Mouse (Mus musculus) right cerebral cortex, postnatal 36 days (tissue): ENCODE results near the gene Rnf40.

ENCODE experiments used
- DNase-seq, 2 experiments: peaks; one replicate each; pipeline ENCODE4 v3.0.0; 2022; ENCODE audit warnings: low spot score in 2 of 2, mixed read lengths in 1 of 2

Gene Rnf40

DNA sequence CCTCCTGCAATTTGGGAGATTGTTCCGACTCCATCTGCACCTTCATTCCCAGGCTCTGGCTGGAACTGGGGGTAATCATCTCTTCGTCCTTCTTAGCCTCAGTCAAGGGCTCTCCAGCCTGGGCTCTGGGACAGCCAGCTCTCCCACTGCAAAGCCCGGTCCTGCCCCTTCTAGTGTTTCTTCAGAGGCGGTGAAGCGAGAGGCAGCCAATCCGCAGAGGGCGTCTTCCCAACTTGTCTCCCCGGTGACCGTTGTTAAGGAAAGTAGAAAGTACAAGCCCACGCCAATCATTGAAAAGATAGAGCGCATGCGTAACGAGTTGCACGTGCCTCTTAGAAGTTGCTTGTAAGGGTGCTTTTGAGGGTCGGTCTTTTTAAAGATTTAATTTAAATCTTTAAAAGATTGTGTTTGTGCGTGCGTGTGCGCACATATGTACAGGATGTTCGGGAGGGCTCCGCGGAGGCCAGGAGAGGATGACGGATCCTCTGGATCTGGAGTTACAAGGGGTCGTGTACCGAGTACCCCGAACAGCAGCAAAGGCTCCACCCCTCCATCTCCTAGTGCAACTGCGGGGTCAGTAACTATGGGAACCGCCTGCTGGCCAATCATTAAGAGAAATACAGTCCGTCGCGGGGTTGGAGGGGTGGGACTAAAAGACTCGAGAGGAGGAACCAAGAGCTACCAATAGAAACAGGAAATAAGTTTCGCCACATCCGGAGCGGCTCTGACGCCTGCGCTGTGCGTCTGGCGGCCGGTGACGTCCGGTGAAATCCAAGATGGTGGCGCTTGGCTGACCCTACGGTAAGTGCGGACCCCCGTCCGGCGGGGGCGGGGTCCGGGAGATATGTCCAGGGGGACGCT, at the start of gene Rnf40, which contains the start of gene Ccdc189:
Gene Rnf40 (plus strand): TSS at position 757 of the 861 bp plus-strand sequence.
Gene Ccdc189 (minus strand): TSS at position 585 of the 861 bp plus-strand sequence.
- peak; percentile 95 to 98 for DNase-seq

DNA sequence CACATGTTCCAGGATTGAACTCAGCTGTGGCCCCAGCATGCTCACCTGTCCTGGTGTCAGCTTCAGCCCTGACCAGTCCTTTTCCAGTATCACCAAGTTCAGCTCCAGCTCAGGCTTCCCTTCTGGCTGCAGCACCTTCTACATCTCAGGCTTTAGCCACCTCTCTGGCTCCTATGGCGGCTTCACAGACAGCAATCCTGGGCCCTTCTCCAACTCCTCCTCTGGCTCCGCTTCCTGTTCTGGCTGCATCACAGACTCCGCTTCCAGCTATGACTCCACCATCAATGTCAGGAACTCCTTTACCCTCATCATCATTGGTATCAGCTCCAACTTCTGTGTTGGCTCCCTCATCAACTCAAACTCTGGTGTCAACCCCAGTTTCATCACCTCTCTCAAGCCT, 46.9 kb upstream of the Rnf40 start:
- DNase-seq: no peak

DNA sequence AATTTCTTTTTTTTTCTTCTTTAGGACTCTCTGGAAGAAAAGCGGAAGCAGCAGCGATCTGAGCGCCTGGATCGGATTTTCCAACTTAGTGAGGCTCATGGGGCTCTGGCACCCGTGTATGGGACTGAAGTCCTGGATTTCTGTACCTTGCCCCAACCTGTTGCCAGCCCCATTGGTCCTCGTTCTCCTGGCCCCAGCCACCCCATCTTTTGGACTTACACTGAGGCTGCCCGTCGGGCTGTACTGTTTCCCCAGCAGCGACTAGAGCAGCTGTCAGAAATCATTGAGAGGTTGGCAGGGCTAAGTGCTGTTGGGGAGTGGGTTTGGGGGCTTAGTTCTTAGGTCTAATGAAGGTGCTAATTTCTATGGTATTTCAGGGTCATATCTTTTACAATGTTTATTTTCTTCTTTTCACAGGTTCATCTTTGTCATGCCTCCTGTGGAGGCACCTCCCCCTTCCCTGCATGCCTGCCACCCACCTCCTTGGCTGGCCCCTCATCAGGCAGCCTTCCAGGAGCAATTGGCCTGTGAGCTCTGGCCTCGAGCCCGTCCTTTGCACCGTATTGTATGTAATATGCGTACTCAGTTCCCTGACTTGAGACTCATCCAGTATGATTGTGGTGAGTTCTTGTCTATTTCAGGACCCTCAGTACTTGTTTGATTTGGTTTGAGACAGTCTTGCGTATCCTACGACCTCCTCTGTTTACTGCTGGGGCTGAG, 39.3 kb upstream of the Rnf40 start:
- DNase-seq: no peak

DNA sequence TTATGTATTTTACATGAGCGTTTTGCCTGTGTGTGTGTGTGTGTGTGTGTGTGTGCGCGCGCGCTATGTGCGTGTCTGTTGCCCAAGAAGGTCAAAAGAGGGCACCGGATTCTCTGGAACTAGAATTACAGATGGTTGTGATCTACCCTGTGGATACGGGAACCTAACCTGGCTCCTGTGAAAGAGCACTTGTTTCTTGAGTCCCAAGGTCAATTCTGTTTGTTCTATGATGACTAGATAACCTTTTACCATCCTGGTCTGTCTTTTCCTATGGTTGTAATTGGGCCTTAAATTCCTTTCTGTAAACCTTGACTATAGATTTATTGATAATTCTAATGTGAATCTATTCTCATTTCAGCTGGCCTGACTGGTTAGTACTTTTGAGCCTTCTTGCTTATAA, 37.0 kb upstream of the Rnf40 start:
- no peak for DNase-seq

DNA sequence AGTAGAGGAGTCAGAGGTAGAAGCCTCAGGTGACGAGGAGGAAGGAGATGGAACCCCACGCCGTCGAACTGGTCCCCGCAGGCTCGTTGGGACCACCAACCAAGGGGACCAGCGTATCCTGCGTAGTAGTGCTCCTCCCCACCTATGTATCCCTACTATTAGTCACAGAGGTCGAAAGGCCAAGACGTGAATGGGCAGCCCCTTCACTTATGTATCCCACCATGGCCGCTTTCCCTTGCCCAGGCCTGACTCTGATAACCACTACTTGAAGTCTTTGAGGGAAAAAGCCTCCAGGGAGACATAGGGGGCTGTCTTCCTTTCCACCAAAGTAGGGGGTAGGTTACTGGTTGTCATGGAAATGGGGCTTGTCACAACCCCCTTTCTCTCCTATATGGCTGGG, 28.0 kb upstream of the Rnf40 start:
- DNase-seq: no peak

DNA sequence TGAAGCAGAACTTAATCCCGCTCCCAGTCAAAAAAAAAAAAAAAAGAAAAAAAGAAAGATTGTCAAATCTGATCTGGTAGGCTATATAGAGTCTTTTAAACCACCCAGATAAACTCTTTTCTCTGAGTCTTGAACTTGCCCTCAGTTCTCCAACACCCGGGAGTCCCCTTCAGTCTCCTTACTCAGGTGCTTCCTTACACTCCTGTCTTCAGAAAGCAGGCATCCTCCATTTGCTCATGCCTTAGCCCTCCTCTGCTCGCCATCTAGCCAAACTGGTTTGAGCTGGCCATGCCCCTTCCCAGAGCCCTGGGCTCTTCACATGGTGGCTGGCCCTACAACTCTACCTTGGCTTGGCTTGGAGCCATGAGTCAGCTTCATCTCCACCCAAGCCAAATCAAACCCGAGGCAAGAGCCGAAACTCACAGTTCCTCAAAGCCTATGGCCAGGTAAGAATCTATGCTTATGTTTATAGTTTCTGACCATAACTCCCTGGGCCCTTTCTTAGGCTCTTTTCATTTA, 27.2 kb upstream of the Rnf40 start, which contains the start of gene Tmem265:
Gene Tmem265 (plus strand): TSS at position 51 of the 519 bp plus-strand sequence.
- DNase-seq: no peak

DNA sequence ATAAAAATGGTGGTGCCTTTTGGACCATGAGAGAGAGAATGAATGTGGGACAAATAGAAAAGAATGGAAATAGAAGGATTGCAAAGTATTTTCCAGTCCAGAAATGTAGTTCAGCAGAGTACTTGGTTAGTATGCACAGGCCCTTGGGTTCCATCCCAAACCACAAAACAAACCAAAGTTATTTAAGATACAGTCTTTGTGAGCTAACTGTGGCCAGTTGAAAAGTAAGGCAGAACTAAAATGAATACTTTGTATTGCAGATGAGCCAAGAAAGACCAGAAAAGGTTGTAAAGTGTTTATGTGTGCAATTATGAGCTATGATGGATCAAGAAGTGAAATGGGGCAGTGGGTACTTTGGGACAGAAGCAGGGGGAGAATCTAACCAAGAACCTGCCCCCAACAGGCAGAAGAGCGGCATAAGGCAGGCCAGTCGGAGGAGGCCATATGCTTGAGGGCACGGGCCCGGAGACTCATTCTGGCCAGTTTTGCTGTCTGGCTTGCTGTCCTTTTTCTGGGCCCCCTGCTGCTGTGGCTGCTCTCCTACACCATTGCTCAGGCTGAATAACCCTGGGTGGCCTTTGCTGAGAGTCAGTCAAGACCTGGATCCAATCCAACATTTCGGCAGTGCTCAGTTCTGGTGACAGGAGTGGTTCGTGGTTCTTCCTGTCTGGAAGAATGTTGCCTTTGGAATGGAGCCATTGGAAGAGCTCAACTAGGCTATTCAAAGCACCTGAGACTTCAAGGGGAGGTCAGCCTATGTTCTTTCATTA, 24.0 kb upstream of the Rnf40 start:
- DNase-seq: no peak

DNA sequence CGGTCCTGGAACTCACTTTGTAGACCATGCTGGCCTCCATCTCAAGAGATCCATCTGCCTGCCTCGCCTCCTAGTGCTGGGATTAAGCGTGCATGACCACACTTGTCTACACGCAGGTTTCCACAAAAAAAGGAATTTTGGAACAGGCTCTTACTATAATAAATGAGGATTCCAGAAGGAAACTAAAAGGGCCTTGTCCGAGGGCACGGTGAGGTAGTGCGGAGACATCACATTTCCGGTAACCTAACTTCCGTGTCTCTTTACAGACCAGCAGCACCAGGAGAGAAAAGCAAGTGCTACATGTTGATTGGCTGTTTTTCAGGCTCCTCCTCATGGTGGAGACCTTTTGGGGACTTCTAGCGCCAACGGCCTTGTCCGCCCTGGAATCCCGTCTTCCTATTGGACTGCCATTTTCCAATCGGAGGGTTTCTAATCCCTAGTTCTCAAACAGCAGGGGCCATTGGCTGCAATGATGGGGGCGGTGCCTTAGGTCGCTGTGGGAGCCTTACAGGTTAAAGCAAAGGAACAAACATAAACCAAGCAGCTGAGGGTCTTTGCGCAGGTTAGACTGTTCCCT, 15.6 kb upstream of the Rnf40 start, which contains the start of gene Phkg2:
Gene Phkg2 (plus strand): TSS at position 446 of the 577 bp plus-strand sequence.
- peak; percentile 91 to 94 for DNase-seq

DNA sequence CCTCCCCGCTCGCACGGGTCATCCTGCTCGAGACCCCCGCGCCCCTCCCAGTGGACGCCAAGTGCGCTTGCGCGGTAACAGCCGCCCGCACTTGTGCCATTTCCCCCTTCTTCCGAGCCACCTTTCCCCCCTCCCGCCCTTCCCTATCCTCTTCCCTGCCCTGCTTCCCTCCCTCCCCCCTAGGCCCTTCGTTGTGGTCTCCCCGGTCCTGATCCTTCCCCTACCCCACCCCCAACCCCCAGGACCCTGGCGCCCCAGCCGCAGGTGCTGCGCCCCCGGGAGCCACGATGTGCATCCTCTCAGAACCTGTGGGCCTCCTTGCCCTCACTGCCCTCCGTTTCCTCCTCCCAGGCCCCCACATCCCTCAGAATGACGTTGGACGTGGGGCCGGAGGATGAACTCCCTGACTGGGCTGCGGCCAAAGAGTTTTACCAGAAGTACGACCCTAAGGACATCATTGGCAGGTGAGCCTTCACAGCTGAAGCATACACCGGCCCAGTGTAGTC, 15.0 kb upstream of the Rnf40 start:
- DNase-seq: no peak

DNA sequence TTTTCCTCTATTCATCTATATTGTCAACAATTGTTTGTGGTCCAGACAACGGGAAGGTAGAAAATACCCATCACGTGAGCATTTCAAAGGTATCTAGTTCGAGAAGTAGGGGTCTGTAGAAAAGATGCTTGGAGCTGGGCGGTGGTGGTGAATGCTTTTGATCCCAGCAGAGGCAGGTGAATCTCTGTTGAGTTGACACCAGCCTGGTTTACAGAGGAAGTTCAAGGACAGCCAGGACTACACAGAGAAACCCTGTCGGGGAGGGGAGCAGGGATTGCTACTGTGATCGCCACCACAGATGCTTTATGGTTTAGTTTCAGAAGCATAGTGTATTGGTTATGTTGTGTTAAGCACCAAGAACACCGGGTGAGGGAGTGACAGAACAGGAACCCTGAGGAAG, 14.5 kb upstream of the Rnf40 start:
- DNase-seq: no peak

DNA sequence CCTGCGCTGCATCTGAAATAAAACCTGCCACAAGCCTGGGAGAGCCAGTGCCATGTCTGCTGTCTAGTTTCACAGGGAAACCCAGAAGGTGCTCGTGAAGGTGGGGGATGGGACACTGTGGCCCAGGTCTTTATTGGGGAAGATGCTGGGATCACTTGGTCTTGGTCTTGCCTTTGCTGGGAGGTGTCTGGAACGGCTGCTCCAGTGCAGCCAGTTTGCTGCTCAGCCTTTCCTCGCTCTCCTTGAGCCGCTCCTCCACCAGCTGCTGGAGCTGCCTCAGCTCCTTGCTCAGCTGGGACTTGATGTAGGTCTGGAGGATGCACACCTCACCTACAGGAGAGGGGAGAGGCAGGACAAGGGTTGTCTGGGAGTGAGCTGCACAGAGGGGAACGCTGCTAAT, 5.3 kb upstream of the Rnf40 start:
- DNase-seq: no peak

DNA sequence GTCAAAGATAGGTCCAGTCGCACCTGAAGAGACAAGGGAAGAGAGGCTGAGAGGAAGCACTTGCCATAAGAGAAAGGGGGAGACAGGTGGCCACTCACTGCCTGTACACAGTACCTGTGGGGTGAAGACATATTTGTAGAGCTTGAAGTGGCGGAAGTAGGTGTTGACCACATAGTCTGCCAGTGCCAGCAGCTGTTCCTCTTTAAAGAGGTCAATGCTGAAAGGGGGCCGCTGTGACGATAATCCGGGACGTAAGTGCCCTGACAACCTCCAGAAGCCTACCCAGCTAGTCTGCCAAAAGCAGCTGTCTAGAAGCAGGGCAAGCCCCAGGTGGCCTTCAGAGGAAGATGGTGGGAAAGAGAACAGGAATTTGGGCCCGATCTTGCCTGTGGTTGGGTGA, 3.5 kb upstream of the Rnf40 start:
- no peak for DNase-seq

DNA sequence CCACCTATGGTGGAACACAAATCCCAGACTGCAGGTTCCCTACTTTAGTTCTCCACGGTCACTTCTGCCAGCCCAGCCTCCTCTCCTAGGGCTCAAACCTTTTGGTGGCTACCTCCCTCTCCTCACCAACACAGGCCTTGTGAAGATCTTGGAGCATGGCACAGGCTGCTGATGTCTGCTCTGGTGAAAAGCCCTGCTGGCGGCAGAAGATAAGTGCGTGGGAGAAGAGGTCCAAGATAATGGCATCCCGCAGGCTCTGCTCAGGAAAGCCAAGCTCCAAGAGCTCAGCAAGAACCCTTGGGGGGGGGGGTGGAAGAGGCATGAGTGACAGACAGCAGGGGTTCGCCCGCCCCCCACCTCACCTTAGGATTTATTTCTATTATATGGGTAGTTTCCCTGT, 2.4 kb upstream of the Rnf40 start:
- no peak for DNase-seq

DNA sequence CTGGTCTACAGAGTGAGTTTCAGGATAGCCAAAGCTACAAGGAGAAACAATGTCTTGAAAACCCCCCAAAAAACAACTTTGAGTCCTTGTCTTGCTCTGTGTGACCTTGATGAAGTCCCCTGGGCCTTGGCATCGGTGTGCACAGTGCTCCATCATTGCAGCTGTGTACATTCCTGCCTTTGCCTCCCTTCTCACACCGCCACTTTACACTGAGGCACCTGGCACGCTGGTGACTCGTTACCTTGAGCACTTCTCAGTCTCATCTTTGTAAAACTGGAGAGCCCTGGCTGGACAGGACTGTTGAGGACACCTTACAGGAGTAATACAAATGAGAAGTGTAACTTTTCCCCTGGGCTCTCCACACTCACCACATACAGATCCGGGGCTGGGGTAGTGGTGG, 1.4 kb upstream of the Rnf40 start:
- no peak for DNase-seq

DNA sequence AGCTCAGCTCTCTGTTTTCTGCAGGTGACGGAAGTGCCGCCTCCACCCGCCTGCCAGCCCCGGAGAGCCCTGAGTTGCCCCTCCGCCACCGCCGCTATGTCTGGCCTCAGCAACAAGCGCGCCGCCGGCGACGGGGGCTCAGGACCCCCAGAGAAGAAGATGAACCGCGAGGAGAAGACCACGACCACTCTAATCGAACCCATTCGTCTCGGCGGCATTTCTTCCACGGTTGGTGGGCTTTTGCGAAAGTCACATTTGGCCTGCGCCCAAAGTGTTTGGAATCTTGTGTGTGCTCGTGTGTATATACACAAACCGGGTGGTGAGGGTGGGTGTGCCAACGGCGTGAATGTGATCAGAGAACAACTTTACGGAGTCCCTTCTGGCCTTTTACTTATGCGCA, 334 bp downstream of the Rnf40 start:
- DNase-seq: no peak

DNA sequence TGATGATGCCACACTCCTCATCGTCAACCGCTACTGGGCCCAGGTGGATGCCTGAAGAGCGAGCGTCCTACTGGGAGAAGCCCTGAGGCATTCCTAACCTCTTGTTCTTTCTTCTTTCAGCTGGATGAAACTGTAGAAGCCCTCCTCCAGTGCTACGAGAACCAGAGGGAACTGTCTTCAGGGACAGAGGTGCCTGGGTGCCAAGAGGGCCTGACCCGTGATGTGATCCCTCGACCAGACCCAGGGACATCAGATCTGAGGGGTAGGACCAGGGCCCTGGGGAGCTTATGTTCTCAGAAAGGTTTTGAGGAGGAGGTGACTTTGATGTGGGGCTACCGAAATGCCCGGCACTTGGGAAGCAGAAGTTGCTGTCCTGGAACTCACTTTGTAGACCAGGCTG, 1.1 kb downstream of the Rnf40 start:
- no peak for DNase-seq

DNA sequence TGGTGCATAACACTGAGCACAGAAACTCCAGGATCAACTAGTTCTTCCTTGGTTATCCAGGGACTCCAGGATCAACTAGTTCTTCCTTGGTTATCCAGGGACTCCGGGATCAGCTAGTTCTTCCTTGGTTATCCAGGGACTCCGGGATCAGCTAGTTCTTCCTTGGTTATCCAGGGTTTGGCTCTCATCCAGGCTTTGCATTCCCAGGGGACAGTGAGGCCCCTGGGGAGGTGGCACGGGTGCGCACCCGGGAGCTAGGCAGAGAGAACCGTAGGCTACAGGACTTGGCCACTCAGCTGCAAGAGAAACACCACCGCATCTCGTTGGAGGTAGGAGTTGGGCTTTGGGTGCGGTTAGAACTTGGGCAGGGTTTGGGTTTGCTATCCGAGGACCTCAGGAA, 2.5 kb downstream of the Rnf40 start:
- DNase-seq: no peak

DNA sequence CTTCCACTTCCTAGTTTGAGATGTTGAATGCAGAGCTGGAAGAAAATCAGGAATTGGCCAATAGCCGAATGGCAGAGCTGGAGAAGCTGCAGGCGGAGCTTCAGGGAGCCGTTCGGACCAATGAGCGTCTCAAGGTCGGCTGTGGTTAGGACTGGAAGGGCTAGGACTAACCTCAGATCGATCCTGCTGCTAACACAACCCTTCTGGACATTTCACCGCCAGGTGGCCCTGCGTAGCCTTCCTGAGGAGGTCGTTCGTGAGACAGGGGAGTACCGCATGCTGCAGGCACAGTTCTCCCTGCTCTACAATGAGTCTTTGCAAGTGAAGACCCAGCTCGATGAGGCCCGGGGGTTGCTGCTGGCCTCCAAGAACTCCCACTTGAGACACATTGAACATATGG, 4.0 kb downstream of the Rnf40 start:
- DNase-seq: no peak

DNA sequence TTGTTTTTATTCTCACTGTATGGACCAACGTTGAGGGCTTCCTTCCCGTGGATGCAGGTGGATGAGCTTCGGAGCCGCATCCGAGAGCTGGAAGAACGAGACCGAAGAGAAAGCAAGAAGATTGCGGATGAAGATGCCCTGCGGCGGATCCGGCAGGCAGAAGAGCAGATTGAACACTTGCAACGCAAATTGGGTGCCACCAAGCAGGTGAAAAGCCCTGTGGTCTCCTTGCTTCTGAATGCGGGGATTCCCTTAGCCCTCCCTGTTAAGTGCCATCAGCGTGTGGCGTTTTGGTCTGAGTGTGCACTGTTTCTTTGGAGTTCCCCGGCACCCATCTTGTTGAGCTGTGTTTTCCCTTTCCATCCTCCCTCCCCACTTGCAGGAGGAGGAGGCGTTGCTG, 8.2 kb downstream of the Rnf40 start:
- no peak for DNase-seq

DNA sequence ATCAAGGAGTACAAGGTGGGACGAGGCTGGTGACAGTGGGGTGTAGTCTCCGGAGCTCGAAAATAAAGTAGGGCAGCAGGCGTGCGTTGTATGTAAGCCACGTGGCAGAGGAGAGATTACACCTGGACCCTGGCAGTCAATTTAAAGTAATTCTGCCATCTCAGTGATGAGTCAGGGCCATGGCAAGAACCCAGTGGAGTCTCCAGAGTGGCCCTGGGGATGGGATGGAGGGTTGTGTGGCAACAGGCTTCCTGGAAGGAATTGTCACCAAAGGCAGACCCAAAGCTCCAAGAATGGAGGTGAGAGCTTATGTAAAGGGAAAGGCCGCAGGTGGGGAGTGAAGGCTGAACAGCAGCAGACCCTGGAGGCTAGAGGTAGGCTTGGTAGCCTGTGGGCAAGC, 12.0 kb downstream of the Rnf40 start:
- no peak for DNase-seq

DNA sequence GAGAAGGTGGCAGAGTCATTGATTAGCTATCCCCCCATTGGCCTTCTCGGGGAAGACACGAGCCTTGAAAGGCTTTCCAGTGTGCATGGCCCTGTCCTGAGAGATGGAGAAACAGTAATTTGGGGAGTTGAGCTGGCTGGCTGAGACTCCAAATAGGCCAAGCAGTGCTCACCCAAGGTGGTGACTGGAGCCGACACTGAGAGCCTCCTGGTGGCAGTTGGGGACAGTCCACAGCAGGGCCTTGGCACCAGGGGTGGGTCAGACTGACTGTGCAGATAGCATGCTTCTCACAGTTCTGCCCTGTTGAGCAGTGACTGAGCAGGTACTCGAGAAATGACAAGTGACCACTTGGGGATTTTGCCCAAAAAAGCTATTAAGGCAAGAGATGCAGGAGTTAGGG, 13.2 kb downstream of the Rnf40 start:
- DNase-seq: no peak
